Mouse (Mus musculus): ENCODE data around the gene Crip2. TPM values are rescaled to one million over a fixed set of nuclear protein-coding genes. Genes with fewer than 3 reads are reported as not detected.

Crip2 gene
- polyA plus RNA-seq, 1 experiment: 66.2 TPM

- Histone ChIP-seq H3K27ac (ENCODE audit: insufficient read depth, low read length) (no peak overlapping the region), H3K4me3 (replicated peaks; ENCODE audit: insufficient read depth, low read depth, low read length) (peak overlapping the region; percentile 86), H3K4me1 (ENCODE audit: control insufficient read depth, insufficient read depth, low read length) (peaks cover 12% of the 10 kb centered on the region; the same call in 1 of the 2 replicates), H3K27me3 (ENCODE audit: control insufficient read depth, insufficient read depth, low read length) (no peaks in the 10 kb centered on the region)
- peak; percentile 86 for TF ChIP-seq CTCF (IDR thresholded peaks at IDR 0.05; ENCODE audit: borderline replicate concordance, insufficient read depth, low read depth, low read length)
- TF ChIP-seq POLR2A (IDR thresholded peaks at IDR 0.05; ENCODE audit: borderline replicate concordance, insufficient read depth, low read length): 0 out of 2 replicates have a peak, but pooled peaks have one; percentile 10
- DNase-seq: peak; percentile 91 to 95
- WGBS: 2% methylated on average over 56 of the region's 56 CpGs
Observed at GRCm38 (mm10) chr12:113187584-113188295, 47.7 kb downstream of the Crip2 start.

DNA sequence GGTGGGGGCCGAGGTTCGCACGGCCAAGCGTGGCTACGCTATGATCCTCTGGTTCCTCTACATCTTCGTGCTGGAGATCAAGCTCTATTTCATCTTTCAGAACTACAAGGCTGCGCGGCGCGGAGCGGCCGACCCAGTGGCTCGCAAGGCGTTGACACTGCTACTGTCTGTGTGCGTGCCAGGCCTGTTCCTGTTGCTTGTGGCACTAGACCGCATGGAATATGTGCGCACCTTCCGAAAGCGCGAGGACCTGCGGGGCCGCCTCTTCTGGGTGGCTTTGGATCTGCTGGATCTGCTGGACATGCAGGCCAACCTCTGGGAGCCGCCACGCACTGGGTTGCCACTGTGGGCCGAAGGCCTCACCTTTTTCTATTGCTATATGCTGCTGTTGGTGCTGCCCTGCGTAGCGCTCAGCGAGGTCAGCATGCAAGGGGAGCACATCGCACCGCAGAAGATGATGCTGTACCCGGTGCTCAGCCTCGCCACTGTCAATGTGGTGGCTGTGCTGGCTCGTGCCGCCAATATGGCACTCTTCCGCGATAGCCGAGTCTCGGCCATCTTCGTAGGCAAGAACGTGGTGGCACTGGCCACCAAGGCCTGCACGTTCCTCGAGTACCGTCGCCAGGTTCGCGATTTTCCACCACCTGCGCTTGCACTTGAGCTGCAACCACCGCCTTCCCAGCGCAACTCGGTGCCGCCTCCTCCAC, 48.5 kb downstream of the Crip2 start:
- peaks cover 12% of the 10 kb centered on the region; the same call in 1 of the 2 replicates for H3K4me1 ChIP-seq (ENCODE audit: control insufficient read depth, insufficient read depth, low read length)
- H3K27ac ChIP-seq (ENCODE audit: insufficient read depth, low read length): no peak overlapping the region
- 93% methylated on average over 51 of the region's 51 CpGs for WGBS
- peak; percentile 33 to 37 for DNase-seq
- H3K4me3 ChIP-seq (replicated peaks; ENCODE audit: insufficient read depth, low read depth, low read length): peak overlapping the region; percentile 69
- TF ChIP-seq CTCF (IDR thresholded peaks at IDR 0.05; ENCODE audit: borderline replicate concordance, insufficient read depth, low read depth, low read length): no peak
- TF ChIP-seq POLR2A (IDR thresholded peaks at IDR 0.05; ENCODE audit: borderline replicate concordance, insufficient read depth, low read length): no peak
- H3K27me3 ChIP-seq (ENCODE audit: control insufficient read depth, insufficient read depth, low read length): no peaks in the 10 kb centered on the region

- DNase-seq: no peak
Observed at GRCm38 (mm10) chr12:113193423-113193822, 53.4 kb downstream of the Crip2 start.

More at GRCm38 (mm10) chr12:113193423-113193822, 53.4 kb downstream of the Crip2 start:
- Histone ChIP-seq H3K4me3 (replicated peaks; ENCODE audit: insufficient read depth, low read depth, low read length) (no peak overlapping the region), H3K27ac (ENCODE audit: insufficient read depth, low read length) (no peak overlapping the region), H3K27me3 (ENCODE audit: control insufficient read depth, insufficient read depth, low read length) (no peaks in the 10 kb centered on the region), H3K4me1 (ENCODE audit: control insufficient read depth, insufficient read depth, low read length) (no peaks in the 10 kb centered on the region)
- TF ChIP-seq CTCF (IDR thresholded peaks at IDR 0.05; ENCODE audit: borderline replicate concordance, insufficient read depth, low read depth, low read length) (no peak), POLR2A (IDR thresholded peaks at IDR 0.05; ENCODE audit: borderline replicate concordance, insufficient read depth, low read length) (no peak)
- WGBS: 86% methylated on average over 2 of the region's 2 CpGs

Other genes starting within 250 kb of the Crip2 start
- gene Jag2, start 210.5 kb upstream of the Crip2 start, polyA plus RNA-seq (2012; rRNA removed): 23.0 and 24.4 TPM in 2 replicates
- 23.8 and 24.2 TPM in 2 replicates for gene Nudt14, start 198.1 kb upstream of the Crip2 start, polyA plus RNA-seq (2012; rRNA removed)
- 61.6 and 68.6 TPM in 2 replicates for gene Btbd6, start 163.8 kb upstream of the Crip2 start, polyA plus RNA-seq (2012; rRNA removed)
- gene Brf1, start 139.5 kb upstream of the Crip2 start, polyA plus RNA-seq (2012; rRNA removed): 52.0 and 52.4 TPM in 2 replicates
- 136 and 151 TPM in 2 replicates for gene Pacs2, start 125.7 kb upstream of the Crip2 start, polyA plus RNA-seq (2012; rRNA removed)
- gene Tex22, start 65.7 kb upstream of the Crip2 start, polyA plus RNA-seq (2012; rRNA removed): 0.25 and 0.30 TPM in 2 replicates
- 60.4 and 61.4 TPM in 2 replicates for gene Mta1, start 42.0 kb upstream of the Crip2 start, polyA plus RNA-seq (2012; rRNA removed)
- gene Crip1, start 6.1 kb downstream of the Crip2 start, polyA plus RNA-seq (2012; rRNA removed): 44.5 and 55.5 TPM in 2 replicates
- gene Tedc1, start 16.2 kb downstream of the Crip2 start, polyA plus RNA-seq (2012; rRNA removed): 1.1 and 1.6 TPM in 2 replicates
- 30.9 and 31.3 TPM in 2 replicates for gene Tmem121, start 45.7 kb downstream of the Crip2 start, polyA plus RNA-seq (2012; rRNA removed)